Mouse (Mus musculus) kidney, embryonic 16.5 days (tissue): ENCODE measurements around the gene Kif3c. TPM values are rescaled to one million over a fixed set of nuclear protein-coding genes. Genes with fewer than 3 reads are reported as not detected.
A peak's percentile ranks its signal among the peaks of the same experiment; 100 is the strongest.

ENCODE experiments used
- ATAC-seq: fragments of 200-750 bp; cut with Nextera tagmentation; 2 replicates; pipeline ENCODE4 v1.8.0; 2017; ENCODE audit warnings: moderate TSS enrichment; ENCODE audit not compliant: low FRiP score, low TSS enrichment
- H3K27ac ChIP-seq: fragments of 300-500 bp; sonication (generic); 2 replicates; pipeline ENCODE4 v1.5.1; 2014; ENCODE audit warnings: low read length
- H3K27me3 ChIP-seq: fragments of 300-500 bp; sonication (generic); 2 replicates; pipeline ENCODE4 v1.6.1; 2014; ENCODE audit warnings: low read length, control low read depth, mixed read lengths; ENCODE audit not compliant: insufficient read depth
- H3K36me3 ChIP-seq: fragments of 300-500 bp; sonication (generic); 2 replicates; pipeline ENCODE4 v1.6.1; 2014; ENCODE audit warnings: low read length, control low read depth, mixed read lengths; ENCODE audit not compliant: insufficient read depth
- H3K4me1 ChIP-seq: fragments of 300-500 bp; sonication (generic); 2 replicates; pipeline ENCODE4 v1.6.1; 2014; ENCODE audit warnings: low read length, control low read depth, mixed read lengths; ENCODE audit not compliant: insufficient read depth
- H3K4me2 ChIP-seq: fragments of 300-500 bp; sonication (generic); replicated peaks from 2 replicates; pipeline ENCODE4 v1.6.1; 2014; ENCODE audit warnings: low read depth, low read length
- H3K4me3 ChIP-seq: fragments of 300-500 bp; sonication (generic); 2 replicates; pipeline ENCODE4 v1.5.1; 2014; ENCODE audit warnings: mild to moderate bottlenecking, low read length
- H3K9ac ChIP-seq: fragments of 300-500 bp; sonication (generic); replicated peaks from 2 replicates; pipeline ENCODE4 v1.6.1; 2014; ENCODE audit warnings: low read length
- H3K9me3 ChIP-seq: fragments of 300-500 bp; sonication (generic); 2 replicates; pipeline ENCODE4 v1.6.1; 2016; ENCODE audit warnings: low read length, control low read depth
- WGBS: fragments of 180-500 bp; shearing (Covaris S2); extraction: QIAGEN DNeasy Blood & Tissue Kit; methylation state at CpG from one replicate; pipeline ENCODE4 v1.1.7; 2014; 5-methylcytosine and 5-hydroxymethylcytosine counted together
- polyA plus RNA-seq: library from polyadenylated mRNA; unstranded; fragments of >200 nt; fragmentation: Nextera tagmentation; extraction: Ambion mirVana; gene quantifications from 2 replicates; pipeline ENCODE4 v1.2.1, GENCODE M21; 2015

Gene Kif3c
- polyA plus RNA-seq, 1 experiment from 2014 or later = 12.3 TPM

GRCm38 (mm10) chr12:3427067-3427889 is 62.3 kb downstream of the Kif3c start:
- Histone ChIP-seq H3K9me3 (no peaks in the 10 kb centered on the region), H3K4me3 (peak overlapping the region; percentile 96), H3K27ac (peak overlapping the region; percentile 98), H3K4me2 (peak overlapping the region; percentile 65), H3K36me3 (peaks cover 3% of the 10 kb centered on the region; the same call in 1 of the 2 replicates), H3K4me1 (0 out of 2 replicates have a peak, but pooled peaks cover 8% of the 10 kb centered on the region), H3K9ac (peak overlapping the region; percentile 89), H3K27me3 (no peaks in the 10 kb centered on the region)
- peak; percentile 70 for ATAC-seq
- WGBS = under 1% methylated on average over 65 of the region's 65 CpGs

- H3K27ac ChIP-seq = no peak overlapping the region
- WGBS = 67% methylated on average over 11 of the region's 11 CpGs
- H3K9me3 ChIP-seq = no peaks in the 10 kb centered on the region
- no peaks in the 10 kb centered on the region for H3K27me3 ChIP-seq
- no peak for ATAC-seq
- no peak overlapping the region for H3K9ac ChIP-seq
- peak overlapping the region; percentile 96 for H3K4me3 ChIP-seq
- H3K4me2 ChIP-seq = peak overlapping the region; percentile 65
- 0 out of 2 replicates have a peak, but pooled peaks cover 8% of the 10 kb centered on the region for H3K4me1 ChIP-seq
- no peaks in the 10 kb centered on the region for H3K36me3 ChIP-seq
Measured at GRCm38 (mm10) chr12:3427891-3428775, 63.2 kb downstream of the Kif3c start.

GRCm38 (mm10) chr12:3429681-3430442 is 64.9 kb downstream of the Kif3c start:
- Histone ChIP-seq H3K4me3 (no peak overlapping the region), H3K4me2 (no peak overlapping the region), H3K27ac (no peak overlapping the region), H3K27me3 (no peaks in the 10 kb centered on the region), H3K9ac (no peak overlapping the region), H3K9me3 (no peaks in the 10 kb centered on the region), H3K36me3 (no peaks in the 10 kb centered on the region), H3K4me1 (0 out of 2 replicates have a peak, but pooled peaks cover 8% of the 10 kb centered on the region)
- 69% methylated on average over 2 of the region's 2 CpGs for WGBS
- no peak for ATAC-seq

GRCm38 (mm10) chr12:3430443-3430753 is 65.5 kb downstream of the Kif3c start:
- no peak for ATAC-seq
- H3K27me3 ChIP-seq = no peaks in the 10 kb centered on the region
- H3K4me1 ChIP-seq = 0 out of 2 replicates have a peak, but pooled peaks cover 3% of the 10 kb centered on the region
- H3K9me3 ChIP-seq = no peaks in the 10 kb centered on the region
- no peak overlapping the region for H3K9ac ChIP-seq
- H3K36me3 ChIP-seq = no peaks in the 10 kb centered on the region
- H3K4me3 ChIP-seq = no peak overlapping the region
- H3K4me2 ChIP-seq = no peak overlapping the region
- no peak overlapping the region for H3K27ac ChIP-seq

GRCm38 (mm10) chr12:3430985-3431384 is 66.1 kb downstream of the Kif3c start:
- no peaks in the 10 kb centered on the region for H3K4me1 ChIP-seq
- H3K4me3 ChIP-seq = no peak overlapping the region
- no peak overlapping the region for H3K4me2 ChIP-seq
- ATAC-seq = no peak
- no peak overlapping the region for H3K9ac ChIP-seq
- no peaks in the 10 kb centered on the region for H3K36me3 ChIP-seq
- no peak overlapping the region for H3K27ac ChIP-seq
- no peaks in the 10 kb centered on the region for H3K9me3 ChIP-seq
- H3K27me3 ChIP-seq = no peaks in the 10 kb centered on the region

- no peaks in the 10 kb centered on the region for H3K27me3 ChIP-seq
- no peak overlapping the region for H3K27ac ChIP-seq
- H3K36me3 ChIP-seq = no peaks in the 10 kb centered on the region
- no peak overlapping the region for H3K9ac ChIP-seq
- WGBS = 73% methylated on average over 1 of the region's 1 CpGs
- H3K9me3 ChIP-seq = no peaks in the 10 kb centered on the region
- no peak for ATAC-seq
- H3K4me2 ChIP-seq = no peak overlapping the region
- no peak overlapping the region for H3K4me3 ChIP-seq
- no peaks in the 10 kb centered on the region for H3K4me1 ChIP-seq
Measured at GRCm38 (mm10) chr12:3433736-3434135, 68.8 kb downstream of the Kif3c start.

GRCm38 (mm10) chr12:3436446-3436845 is 71.5 kb downstream of the Kif3c start:
- H3K27me3 ChIP-seq = no peaks in the 10 kb centered on the region
- no peak overlapping the region for H3K4me3 ChIP-seq
- H3K4me1 ChIP-seq = no peaks in the 10 kb centered on the region
- 92% methylated on average over 5 of the region's 5 CpGs for WGBS
- no peaks in the 10 kb centered on the region for H3K36me3 ChIP-seq
- no peak overlapping the region for H3K9ac ChIP-seq
- ATAC-seq = no peak; the same call in 1 of the 2 replicates
- no peaks in the 10 kb centered on the region for H3K9me3 ChIP-seq
- no peak overlapping the region for H3K4me2 ChIP-seq
- H3K27ac ChIP-seq = no peak overlapping the region

- Histone ChIP-seq H3K9ac (no peak overlapping the region), H3K4me1 (no peaks in the 10 kb centered on the region), H3K4me3 (no peak overlapping the region), H3K36me3 (0 out of 2 replicates have a peak, but pooled peaks cover under 1% of the 10 kb centered on the region), H3K27me3 (no peaks in the 10 kb centered on the region), H3K4me2 (no peak overlapping the region), H3K27ac (no peak overlapping the region), H3K9me3 (no peaks in the 10 kb centered on the region)
- ATAC-seq = no peak
- 100% methylated on average over 1 of the region's 1 CpGs for WGBS
Measured at GRCm38 (mm10) chr12:3437815-3438214, 72.9 kb downstream of the Kif3c start.

- no peak for ATAC-seq
- Histone ChIP-seq H3K9me3 (no peaks in the 10 kb centered on the region), H3K36me3 (0 out of 2 replicates have a peak, but pooled peaks cover 3% of the 10 kb centered on the region), H3K27ac (no peak overlapping the region), H3K4me2 (no peak overlapping the region), H3K27me3 (no peaks in the 10 kb centered on the region), H3K4me1 (no peaks in the 10 kb centered on the region), H3K4me3 (no peak overlapping the region), H3K9ac (no peak overlapping the region)
- 64% methylated on average over 2 of the region's 2 CpGs for WGBS
Measured at GRCm38 (mm10) chr12:3440916-3441315, 76.0 kb downstream of the Kif3c start.
